Mouse (Mus musculus): ENCODE results near the gene Fam214b. TPM values are rescaled to one million over a fixed set of nuclear protein-coding genes. Genes with fewer than 3 reads are reported as not detected.
A peak's percentile ranks its signal among the peaks of the same experiment; 100 is the strongest.

Gene Fam214b
- polyA plus RNA-seq (2012; ENCODE audit: insufficient read depth, insufficient read length, low replicate concordance, missing spikeins), result not detected in 2 replicates

DNA sequence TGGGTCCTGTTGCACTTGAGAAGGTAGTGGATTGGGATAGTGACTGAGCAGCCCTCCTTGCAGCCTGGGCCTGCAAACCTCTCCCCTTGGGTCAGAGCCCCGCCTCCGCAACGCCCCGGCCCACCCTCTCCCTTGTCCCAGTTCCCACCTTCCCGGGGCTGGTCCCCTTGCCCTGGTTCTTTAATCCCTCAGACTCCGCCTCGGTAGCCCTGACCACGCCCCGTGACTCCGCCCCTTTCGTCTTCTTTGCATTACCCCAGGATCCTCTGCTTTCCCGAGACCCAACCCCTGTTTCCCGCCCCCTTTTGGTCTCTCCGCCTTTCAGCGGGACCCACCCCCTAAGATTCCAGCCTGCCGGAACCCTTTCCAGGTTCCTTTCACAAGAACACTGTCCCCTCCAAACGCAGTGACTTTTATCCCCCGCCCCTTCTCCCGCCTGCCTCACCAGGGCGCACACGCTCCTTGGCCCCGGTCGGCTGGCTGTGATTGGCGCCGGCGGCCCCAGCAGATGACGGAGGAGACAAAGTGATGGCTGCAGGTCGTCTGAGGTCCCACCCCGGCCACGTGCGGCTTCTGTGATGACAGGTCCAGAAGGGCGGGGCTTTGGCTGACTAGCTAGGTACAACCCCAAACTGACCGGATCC, at the start of gene Fam214b:
Fam214b (minus strand) TSS at position 562 of the 644 bp plus-strand sequence.
- H3K27ac ChIP-seq (ENCODE audit: insufficient read depth, low read depth, low read length), result no peak within 1 kb of the TSS
- no peak for TF ChIP-seq CTCF (IDR thresholded peaks at IDR 0.05; ENCODE audit: insufficient read depth, low read depth, low read length)
- TF ChIP-seq POLR2A (IDR thresholded peaks at IDR 0.05; ENCODE audit: insufficient read depth, low read depth, low read length), result 0 out of 2 replicates have a peak, but pooled peaks have one; percentile 13
- H3K4me3 ChIP-seq (ENCODE audit: insufficient read depth, low read depth, low read length), result peak within 1 kb of the TSS; percentile 56
- H3K4me1 ChIP-seq (ENCODE audit: control insufficient read depth, insufficient read depth, low read length), result peaks cover 17% of the 10 kb centered on the region
- WGBS, result 1% methylated on average over 31 of the region's 33 CpGs

DNA sequence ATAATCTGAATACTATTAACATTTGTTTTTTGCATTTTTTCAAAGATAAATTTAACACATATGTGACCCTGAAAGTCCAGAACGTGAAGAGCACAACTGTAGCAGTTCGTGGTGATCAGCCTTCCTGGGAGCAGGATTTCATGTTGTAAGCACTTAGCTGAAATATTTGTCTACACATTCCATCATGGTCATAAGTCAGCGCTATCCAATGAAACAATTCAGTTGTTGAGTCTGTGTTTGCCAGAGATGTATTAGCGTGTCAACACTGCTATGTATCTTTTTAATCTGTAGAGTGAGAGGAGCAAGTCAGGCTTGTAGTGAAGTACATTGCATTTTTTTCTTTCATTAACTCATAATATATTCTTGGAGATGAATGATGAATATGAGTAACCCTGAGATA, 45.2 kb upstream of the Fam214b start:
- Histone ChIP-seq H3K27ac (ENCODE audit: insufficient read depth, low read depth, low read length) (no peak overlapping the region), H3K4me3 (ENCODE audit: insufficient read depth, low read depth, low read length) (no peak overlapping the region), H3K4me1 (ENCODE audit: control insufficient read depth, insufficient read depth, low read length) (no peaks in the 10 kb centered on the region)
- 95% methylated on average over 4 of the region's 4 CpGs for WGBS
- TF ChIP-seq CTCF (IDR thresholded peaks at IDR 0.05; ENCODE audit: insufficient read depth, low read depth, low read length) (no peak), POLR2A (IDR thresholded peaks at IDR 0.05; ENCODE audit: insufficient read depth, low read depth, low read length) (no peak)

DNA sequence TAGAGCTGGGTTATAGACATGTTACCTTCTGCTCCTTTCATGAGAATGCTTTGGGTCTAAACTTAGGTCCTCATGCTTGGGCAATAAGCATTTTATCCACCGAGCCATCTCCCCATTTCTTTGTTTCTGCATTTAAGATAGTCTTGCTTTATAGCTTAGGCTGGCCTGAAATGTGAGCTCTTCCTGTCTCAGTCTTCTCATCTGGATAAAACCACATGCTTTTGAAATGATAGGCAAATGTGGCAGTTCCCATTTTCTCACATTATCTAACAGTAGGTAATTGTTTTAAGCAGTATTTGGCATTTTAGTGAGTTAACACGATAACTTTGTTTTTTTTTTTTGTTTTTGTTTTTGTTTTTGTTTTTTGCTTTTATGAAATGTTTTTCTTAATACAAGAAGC, 43.9 kb upstream of the Fam214b start:
- H3K27ac ChIP-seq (ENCODE audit: insufficient read depth, low read depth, low read length), result no peak overlapping the region
- H3K4me3 ChIP-seq (ENCODE audit: insufficient read depth, low read depth, low read length), result no peak overlapping the region
- TF ChIP-seq CTCF (IDR thresholded peaks at IDR 0.05; ENCODE audit: insufficient read depth, low read depth, low read length) (no peak), POLR2A (IDR thresholded peaks at IDR 0.05; ENCODE audit: insufficient read depth, low read depth, low read length) (no peak)
- 93% methylated on average over 2 of the region's 2 CpGs for WGBS
- no peaks in the 10 kb centered on the region for H3K4me1 ChIP-seq (ENCODE audit: control insufficient read depth, insufficient read depth, low read length)

DNA sequence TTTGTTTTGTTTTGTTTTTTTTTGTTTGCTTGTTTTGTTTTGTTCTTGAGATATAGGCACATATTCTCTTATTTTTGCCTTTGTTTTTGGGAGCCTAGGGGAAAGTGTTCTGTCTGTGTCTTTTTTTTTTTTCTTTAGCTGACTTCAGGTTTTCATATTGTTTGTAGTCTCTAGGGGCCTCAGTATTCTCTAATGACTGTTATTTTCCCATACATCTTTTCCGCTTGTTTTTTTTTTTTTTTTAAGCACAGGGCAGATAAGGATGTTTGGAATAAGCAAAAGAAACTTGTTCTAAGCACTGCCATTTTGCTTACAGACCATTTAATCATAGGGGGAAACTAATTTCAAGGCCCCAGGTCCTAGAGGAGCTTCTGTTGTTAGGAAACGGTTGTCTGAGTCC, 36.4 kb upstream of the Fam214b start:
- no peak overlapping the region for H3K27ac ChIP-seq (ENCODE audit: insufficient read depth, low read depth, low read length)
- TF ChIP-seq POLR2A (IDR thresholded peaks at IDR 0.05; ENCODE audit: insufficient read depth, low read depth, low read length) (no peak), CTCF (IDR thresholded peaks at IDR 0.05; ENCODE audit: insufficient read depth, low read depth, low read length) (no peak)
- H3K4me3 ChIP-seq (ENCODE audit: insufficient read depth, low read depth, low read length), result no peak overlapping the region
- WGBS, result 87% methylated on average over 2 of the region's 2 CpGs
- H3K4me1 ChIP-seq (ENCODE audit: control insufficient read depth, insufficient read depth, low read length), result no peaks in the 10 kb centered on the region

DNA sequence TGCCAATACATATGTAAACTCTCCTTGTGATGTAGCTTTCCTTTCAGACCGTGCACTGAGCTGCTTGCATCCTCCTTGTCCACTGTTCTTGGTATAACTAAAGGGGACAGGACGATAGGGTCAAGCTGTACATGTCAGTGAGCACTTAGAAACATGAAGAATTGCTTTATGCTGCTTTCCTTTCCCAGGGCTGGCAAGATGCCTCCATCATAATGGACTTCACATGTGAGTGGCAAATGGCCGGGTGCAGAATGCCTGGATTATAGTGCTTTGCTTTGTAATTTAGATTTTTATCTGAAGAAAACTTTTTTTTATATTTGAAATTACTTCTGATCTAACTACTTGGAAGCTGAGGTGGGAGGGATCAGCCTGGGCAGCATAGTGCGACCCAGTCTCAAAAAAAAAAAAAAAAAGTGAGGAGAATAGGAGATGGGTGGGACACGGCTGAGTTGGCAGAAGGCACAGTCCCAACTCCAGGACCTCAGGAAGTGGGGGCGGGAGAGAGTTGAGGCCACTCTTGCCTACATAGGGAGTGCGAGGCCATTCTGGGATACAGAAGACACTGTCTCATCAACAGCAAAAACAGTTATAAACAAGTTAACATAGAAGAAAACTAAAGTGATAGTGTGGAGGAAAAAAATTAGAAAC, 32.2 kb upstream of the Fam214b start:
- no peak overlapping the region for H3K27ac ChIP-seq (ENCODE audit: insufficient read depth, low read depth, low read length)
- peaks cover 3% of the 10 kb centered on the region; the same call in 1 of the 2 replicates for H3K4me1 ChIP-seq (ENCODE audit: control insufficient read depth, insufficient read depth, low read length)
- 64% methylated on average over 7 of the region's 7 CpGs for WGBS
- TF ChIP-seq POLR2A (IDR thresholded peaks at IDR 0.05; ENCODE audit: insufficient read depth, low read depth, low read length), result no peak
- no peak for TF ChIP-seq CTCF (IDR thresholded peaks at IDR 0.05; ENCODE audit: insufficient read depth, low read depth, low read length)
- H3K4me3 ChIP-seq (ENCODE audit: insufficient read depth, low read depth, low read length), result no peak overlapping the region

DNA sequence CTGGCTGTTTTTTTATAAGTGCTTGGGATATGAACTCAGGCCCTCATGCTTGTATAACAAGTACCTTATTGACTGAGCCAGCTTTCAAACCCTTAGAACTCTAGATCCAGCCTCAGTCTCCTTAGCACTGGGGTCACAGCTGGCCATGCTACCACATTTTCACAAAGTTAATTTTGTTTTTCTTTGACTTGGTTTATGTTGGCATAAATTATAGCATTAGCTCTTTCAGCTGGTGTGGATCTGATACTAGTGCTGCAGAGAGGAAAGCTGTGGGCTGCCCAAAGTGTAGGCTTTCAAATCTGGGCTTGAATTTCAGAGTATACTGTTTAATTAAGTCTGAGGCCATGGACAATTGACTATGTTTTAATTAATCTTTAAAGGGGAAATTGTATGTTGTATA, 28.9 kb upstream of the Fam214b start:
- Histone ChIP-seq H3K4me1 (ENCODE audit: control insufficient read depth, insufficient read depth, low read length) (peaks cover 3% of the 10 kb centered on the region; the same call in 1 of the 2 replicates), H3K27ac (ENCODE audit: insufficient read depth, low read depth, low read length) (no peak overlapping the region), H3K4me3 (ENCODE audit: insufficient read depth, low read depth, low read length) (no peak overlapping the region)
- TF ChIP-seq POLR2A (IDR thresholded peaks at IDR 0.05; ENCODE audit: insufficient read depth, low read depth, low read length), result no peak
- TF ChIP-seq CTCF (IDR thresholded peaks at IDR 0.05; ENCODE audit: insufficient read depth, low read depth, low read length), result no peak

DNA sequence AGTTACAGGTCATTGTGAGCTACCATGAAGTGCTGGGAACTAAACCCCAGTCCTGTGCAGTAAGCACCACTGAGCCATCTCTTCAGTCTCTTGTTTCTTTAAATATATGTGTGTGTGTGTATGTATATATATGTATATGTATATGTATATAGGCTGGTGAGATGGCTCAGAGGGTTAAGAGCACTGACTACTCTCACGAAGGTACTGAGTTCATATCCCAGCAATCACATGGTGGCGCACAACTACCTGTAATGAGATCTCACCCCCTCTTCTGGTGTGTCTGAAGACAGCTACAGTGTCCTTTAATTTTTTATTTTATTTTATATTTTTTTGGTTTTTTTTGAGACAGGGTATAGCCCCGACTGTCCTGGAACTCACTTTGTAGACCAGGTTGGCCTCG, 19.5 kb upstream of the Fam214b start:
- Histone ChIP-seq H3K4me1 (ENCODE audit: control insufficient read depth, insufficient read depth, low read length) (peaks cover 2% of the 10 kb centered on the region; the same call in 1 of the 2 replicates), H3K27ac (ENCODE audit: insufficient read depth, low read depth, low read length) (no peak overlapping the region), H3K4me3 (ENCODE audit: insufficient read depth, low read depth, low read length) (no peak overlapping the region)
- 98% methylated on average over 4 of the region's 4 CpGs for WGBS
- TF ChIP-seq CTCF (IDR thresholded peaks at IDR 0.05; ENCODE audit: insufficient read depth, low read depth, low read length) (no peak), POLR2A (IDR thresholded peaks at IDR 0.05; ENCODE audit: insufficient read depth, low read depth, low read length) (no peak)

DNA sequence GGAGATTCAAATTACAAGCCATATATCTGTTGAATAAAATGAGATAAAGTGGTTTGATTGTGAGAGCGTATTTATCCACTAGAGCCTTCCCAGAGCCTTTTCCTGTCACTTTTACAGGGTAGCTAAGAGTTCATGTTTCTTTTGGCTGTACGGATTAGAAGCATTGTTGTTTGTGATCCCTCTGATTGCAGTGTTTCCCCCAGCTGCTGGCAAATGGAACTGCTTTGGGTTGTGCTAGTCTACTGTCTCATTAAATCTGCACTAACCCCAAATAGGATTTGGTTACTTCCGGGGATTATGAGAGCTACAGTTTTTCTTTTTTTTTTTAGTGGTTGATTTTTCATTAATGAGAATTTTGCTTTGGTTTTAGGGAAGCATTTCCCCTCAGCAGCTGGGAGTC, 14.3 kb upstream of the Fam214b start:
- no peak overlapping the region for H3K4me3 ChIP-seq (ENCODE audit: insufficient read depth, low read depth, low read length)
- 20% methylated on average over 3 of the region's 3 CpGs for WGBS

DNA sequence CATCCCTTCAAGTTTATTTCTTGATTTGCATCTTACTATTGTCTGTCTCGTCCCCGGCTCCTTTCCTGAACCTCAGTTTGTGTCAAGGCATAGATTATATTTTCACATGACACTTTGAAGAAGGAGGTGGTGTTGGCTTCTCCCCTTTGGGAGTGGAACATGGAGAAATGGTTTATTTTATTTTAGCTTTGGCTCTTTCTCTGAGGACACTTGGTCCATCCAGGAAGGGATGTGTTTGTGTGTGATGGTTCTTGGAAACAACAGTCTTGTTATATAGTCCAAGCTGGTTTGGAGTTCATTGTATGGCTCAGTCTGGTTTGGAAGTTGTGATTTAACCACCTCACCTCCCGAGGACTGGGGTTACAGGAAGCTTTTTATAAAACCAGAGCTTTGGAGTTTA, 13.7 kb upstream of the Fam214b start:
- Histone ChIP-seq H3K4me1 (ENCODE audit: control insufficient read depth, insufficient read depth, low read length) (peaks cover 13% of the 10 kb centered on the region), H3K27ac (ENCODE audit: insufficient read depth, low read depth, low read length) (no peak overlapping the region), H3K4me3 (ENCODE audit: insufficient read depth, low read depth, low read length) (peak overlapping the region; percentile 81; the same call in 1 of the 2 replicates)
- WGBS, result 19% methylated on average over 3 of the region's 3 CpGs
- TF ChIP-seq POLR2A (IDR thresholded peaks at IDR 0.05; ENCODE audit: insufficient read depth, low read depth, low read length) (no peak), CTCF (IDR thresholded peaks at IDR 0.05; ENCODE audit: insufficient read depth, low read depth, low read length) (no peak)

More for the DNA sequence above, 14.3 kb upstream of the Fam214b start:
- TF ChIP-seq CTCF (IDR thresholded peaks at IDR 0.05; ENCODE audit: insufficient read depth, low read depth, low read length), result no peak
- H3K27ac ChIP-seq (ENCODE audit: insufficient read depth, low read depth, low read length), result no peak overlapping the region
- H3K4me1 ChIP-seq (ENCODE audit: control insufficient read depth, insufficient read depth, low read length), result peaks cover 13% of the 10 kb centered on the region
